Mouse (Mus musculus) thymus, postnatal 0 days (tissue): Measurements from ENCODE around the gene Cc2d2a. TPM values are rescaled to one million over a fixed set of nuclear protein-coding genes. Genes with fewer than 3 reads are reported as not detected.

Experiments
- DNase-seq: peaks from one replicate; pipeline ENCODE4 v3.0.0-alpha.2; 2015; ENCODE audit warnings: low spot score
- polyA plus RNA-seq: library from polyadenylated mRNA; unstranded; fragments of >200 nt; fragmentation: Nextera tagmentation; extraction: Ambion mirVana; gene quantifications from 2 replicates; pipeline ENCODE4 v1.2.1, GENCODE M21; 2015

Cc2d2a gene
- polyA plus RNA-seq = 1.4 and 1.8 TPM in 2 replicates

- no peak for DNase-seq
These were observed at the start of gene Cc2d2a for GRCm38 (mm10) chr5:43661997-43662961. Gene Cc2d2a, plus strand, starts transcription at chr5:43662346.

DNA sequence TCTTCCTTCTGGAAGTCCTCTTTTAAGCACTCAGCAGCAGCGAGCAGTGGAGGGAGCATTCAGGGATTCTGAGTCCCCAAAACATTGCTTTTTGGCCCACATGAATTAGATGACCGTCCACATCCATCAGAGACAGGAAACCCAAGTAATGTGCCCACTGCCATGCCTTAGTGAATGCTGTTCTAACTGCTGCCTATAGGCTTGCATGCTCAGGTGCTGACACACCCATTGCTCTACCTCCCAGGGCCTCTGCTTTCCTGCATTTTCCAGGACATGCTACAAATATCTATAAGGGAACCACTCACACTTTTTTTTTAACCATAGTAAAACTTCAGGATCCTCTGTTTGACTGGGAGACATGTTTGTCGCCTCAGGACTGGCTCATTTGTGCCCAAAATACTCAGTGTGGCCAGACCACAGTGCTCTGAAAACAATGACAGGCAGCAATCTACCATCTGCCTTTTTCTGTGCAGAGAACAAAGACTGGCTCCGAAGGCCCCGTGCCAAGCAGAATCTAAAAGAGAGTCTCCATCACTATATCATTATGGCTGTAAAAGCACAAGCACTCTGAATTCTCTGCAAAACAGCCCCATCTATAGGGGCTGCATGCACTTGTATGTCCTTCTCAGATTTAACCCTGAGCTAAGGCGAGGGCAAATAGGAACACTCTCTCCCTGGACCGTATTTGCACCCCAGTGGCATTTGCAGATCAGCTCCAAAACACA lies 40.4 kb upstream of the Cc2d2a start:
- no peak for DNase-seq

- DNase-seq = no peak
These were observed 36.7 kb upstream of the Cc2d2a start for GRCm38 (mm10) chr5:43625407-43625806.

GRCm38 (mm10) chr5:43634071-43634601 lies 28.0 kb upstream of the Cc2d2a start:
- DNase-seq = no peak

- peak; percentile 7 for DNase-seq
These were observed 27.5 kb upstream of the Cc2d2a start for GRCm38 (mm10) chr5:43634602-43635081.

DNA sequence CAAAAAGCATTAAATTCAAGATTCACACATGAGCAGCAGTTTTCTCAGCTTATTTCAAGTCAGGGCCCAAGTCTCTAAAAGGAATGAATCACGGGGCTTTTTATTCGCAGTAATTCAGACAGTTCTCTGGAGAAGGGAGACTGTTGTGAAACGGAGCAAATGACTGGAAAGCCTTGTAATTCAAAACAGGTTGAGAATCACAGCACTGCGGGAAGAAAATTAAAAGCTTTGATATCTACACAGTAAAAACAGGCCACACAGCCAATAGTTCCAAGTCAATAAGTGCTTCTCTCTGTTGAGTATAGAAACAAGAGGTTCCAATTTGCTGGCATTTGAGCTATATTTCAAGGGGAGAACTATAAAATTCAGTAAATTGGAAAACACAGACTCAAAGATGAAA lies 17.1 kb upstream of the Cc2d2a start:
- no peak for DNase-seq

- DNase-seq = no peak
These were observed 14.9 kb upstream of the Cc2d2a start for GRCm38 (mm10) chr5:43647098-43647774.

DNA sequence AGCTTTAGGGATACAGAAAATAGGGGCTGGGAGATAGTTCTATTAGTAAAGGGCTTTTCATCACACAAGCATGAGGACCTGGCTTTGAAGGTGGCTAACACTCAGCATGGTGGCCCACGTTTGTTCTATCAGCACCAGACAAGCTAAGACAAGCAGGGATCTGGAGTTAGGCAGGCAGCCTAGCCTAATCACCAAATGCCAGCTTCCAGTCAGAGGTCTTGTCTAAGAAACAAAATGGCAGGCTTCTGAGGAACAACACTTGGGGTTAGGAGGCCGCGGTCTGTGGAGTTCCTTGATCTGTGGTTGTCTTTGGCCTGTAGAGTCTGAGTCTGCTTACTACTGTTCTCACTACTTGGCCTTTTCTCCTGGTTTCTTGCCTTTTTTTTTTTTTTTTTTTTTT lies 648 bp upstream of the Cc2d2a start:
- DNase-seq = no peak

- no peak for DNase-seq
These were observed 1.4 kb downstream of the Cc2d2a start for GRCm38 (mm10) chr5:43663531-43663930.

DNA sequence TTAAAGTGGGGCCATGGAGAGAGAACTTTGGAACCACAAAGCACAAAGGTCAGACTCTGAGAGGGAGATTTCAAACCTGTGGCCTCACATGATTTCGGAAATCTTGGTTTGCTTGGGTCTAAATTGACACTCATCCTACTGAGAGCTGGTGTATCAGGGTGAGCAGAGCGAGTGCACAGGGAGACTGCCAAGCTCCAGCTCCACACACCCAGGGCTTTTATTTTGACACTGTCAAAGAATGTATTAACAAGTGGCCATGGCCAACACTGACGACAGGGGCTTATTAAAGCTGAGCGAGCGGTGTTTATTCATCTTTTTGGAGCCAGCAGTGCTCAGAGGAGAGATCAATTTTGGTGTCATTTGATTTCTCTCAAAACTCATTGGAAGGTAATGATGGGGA lies 3.0 kb downstream of the Cc2d2a start:
- DNase-seq = no peak

DNA sequence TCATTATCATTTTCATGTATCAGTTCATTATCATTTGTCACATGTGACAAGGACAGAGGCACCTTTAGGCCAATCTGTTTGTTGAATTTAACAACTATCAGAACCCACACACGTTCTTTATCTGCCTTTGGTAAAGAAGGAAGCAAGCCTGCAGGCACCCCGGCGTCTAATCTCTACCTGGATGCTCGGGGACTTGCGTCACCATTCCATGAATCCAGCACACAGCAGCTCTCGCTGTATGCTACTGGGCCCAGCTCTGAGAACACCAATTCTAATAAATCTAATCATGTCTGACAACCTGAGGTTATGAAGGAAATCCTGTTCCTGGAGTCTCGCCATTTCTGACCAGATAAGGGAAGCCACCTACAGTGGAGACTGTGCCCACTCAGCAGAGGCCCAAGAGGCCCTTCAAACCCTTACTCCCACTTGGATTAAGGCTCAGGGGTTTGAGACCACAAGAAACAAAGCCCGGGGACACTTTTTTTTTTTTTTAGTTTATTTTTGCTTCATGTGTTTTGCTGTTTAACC lies 7.0 kb downstream of the Cc2d2a start:
- DNase-seq = no peak

DNA sequence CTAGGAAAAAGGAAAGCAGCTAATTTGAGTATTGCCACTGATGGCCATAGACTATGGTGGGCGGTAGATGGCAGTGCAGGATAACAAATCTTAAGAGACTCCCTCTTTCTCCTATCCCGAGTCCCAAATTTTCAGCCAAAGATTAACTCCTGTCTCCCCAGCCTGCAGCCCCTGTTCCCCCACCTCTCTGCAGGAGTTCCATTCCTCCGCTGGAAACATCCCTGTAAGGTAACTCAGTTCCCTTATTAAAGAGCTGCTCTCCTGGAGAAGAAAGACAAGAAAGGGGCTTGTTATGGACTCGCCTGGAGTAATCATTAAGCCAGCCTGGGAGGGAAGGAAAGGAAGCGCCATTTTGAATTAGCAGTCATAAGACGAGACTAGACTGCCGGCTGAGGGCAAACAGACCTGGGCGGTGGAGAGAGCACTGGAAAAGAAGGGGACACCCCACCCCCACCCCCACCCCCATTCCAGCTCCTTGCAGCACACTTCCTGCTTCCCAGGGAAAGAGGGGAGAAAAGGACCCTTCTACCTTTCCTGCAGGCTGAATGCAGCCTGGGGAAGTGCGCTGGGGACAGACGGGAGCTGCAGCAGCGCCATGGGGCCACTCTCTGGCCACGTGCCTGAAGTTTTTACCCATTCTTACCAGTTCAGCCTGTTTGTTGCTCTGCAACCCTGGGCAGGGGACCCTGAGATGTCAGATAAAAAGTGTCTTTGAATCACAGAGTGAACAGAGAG lies 10.2 kb downstream of the Cc2d2a start:
- DNase-seq = peak; percentile 43

- no peak for DNase-seq
These were observed 10.9 kb downstream of the Cc2d2a start for GRCm38 (mm10) chr5:43673083-43673482.

DNA sequence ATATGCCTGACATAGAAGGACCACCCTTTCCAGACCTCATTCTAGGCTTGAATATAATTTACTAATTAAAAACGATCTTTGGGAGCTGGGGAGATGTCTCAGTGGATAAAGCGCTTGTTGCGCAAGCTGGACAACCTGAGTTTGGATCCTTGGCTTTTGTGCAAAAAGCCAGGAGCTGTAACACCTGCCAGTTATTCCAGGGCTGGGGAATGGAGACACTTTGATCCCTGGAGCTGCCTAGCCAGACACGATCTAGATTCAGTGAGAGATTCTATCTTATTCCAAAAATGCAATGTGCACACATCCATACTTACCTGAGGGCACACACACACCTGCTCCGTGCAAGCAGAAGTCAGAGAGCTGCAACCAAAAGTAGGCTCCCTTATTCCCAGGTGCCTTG lies 23.3 kb downstream of the Cc2d2a start:
- no peak for DNase-seq

- DNase-seq = no peak
These were observed 30.3 kb downstream of the Cc2d2a start for GRCm38 (mm10) chr5:43692489-43692888.

- DNase-seq = no peak
These were observed 35.0 kb downstream of the Cc2d2a start for GRCm38 (mm10) chr5:43697133-43697532.

DNA sequence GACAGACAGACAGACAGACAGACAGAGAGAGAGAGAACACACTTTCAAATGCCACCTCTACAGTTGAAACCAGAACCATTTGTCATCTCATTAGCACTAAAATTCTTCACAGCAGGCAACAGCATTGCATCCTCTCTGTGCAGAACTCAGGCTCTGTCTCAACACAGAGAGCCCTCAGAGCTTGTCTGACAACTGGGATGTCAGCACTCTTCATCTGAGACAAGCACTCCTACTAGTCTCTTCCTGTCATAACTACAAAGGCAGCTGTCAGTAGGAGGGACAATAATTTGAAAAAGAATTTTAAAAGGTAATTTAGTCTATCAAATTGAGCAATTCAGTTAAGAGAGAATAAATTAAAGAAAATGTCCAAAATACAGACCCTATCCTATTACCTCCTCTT lies 37.1 kb downstream of the Cc2d2a start:
- DNase-seq = no peak

- DNase-seq = no peak
These were observed 59.6 kb downstream of the Cc2d2a start for GRCm38 (mm10) chr5:43721538-43722451.

- DNase-seq = no peak
These were observed 60.3 kb downstream of the Cc2d2a start for GRCm38 (mm10) chr5:43722452-43722783.
